Mouse (Mus musculus) CD4-positive, CD25-positive, alpha-beta regulatory T cell, adult 4 months (primary cell): ENCODE measurements at regions not wholly inside any gene's neighbourhood (a gene's known extent, or its start where the extent isn't known, plus 50 kb on each side); places are given as distances from the start of the nearest gene placed in this dataset.

ENCODE experiments used
- ATAC-seq: one replicate; pipeline ENCODE4 v1.8.0; 2017

- ATAC-seq = no peak
Measured at GRCm38 (mm10) chr16:45033268-45033667, 59.9 kb upstream of the Ccdc80 start.

- ATAC-seq = no peak
Measured at GRCm38 (mm10) chr16:45034401-45034800, 58.8 kb upstream of the Ccdc80 start.

- ATAC-seq = no peak
Measured at GRCm38 (mm10) chr16:45036806-45037520, 56.2 kb upstream of the Ccdc80 start.

GRCm38 (mm10) chr16:45037521-45037888 is 55.7 kb upstream of the Ccdc80 start:
- ATAC-seq = no peak

- peak; percentile 68 for ATAC-seq
Measured at GRCm38 (mm10) chr16:45038261-45039036, 54.8 kb upstream of the Ccdc80 start.
